Mouse (Mus musculus): ENCODE measurements around the gene H2-K1. TPM values are rescaled to one million over a fixed set of nuclear protein-coding genes. Genes with fewer than 3 reads are reported as not detected.
"Not testable (repeated sequence)": the region's sequence is repeated elsewhere in the genome, so short reads cannot be mapped to it uniquely, and the experiment has no call there.

Gene H2-K1
- polyA plus RNA-seq, 1 experiment from 2014 or later, result 10.9 TPM

DNA sequence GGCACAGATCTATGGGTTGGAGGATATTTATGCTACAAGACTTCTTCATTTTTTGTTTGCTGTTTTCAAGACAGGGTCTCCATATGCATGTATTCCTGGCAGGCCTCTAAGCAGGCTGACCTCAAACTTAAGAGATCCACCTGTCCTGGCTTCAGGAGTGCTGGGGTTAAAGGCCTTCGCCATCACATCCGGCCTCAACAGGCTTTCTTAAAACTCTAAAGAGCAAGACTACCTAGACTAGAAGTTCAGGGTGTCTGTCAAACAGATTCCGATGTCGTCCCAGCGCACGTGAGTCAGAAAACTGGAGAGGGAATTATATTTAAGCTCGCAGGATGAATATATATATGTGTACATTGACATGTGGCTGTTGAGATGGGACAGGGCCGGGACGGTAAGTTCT is 23.5 kb upstream of the H2-K1 start:
- Histone ChIP-seq H3K27me3 (ENCODE audit: control insufficient read depth, insufficient read depth, low read length) (no peaks in the 10 kb centered on the region), H3K4me1 (ENCODE audit: control insufficient read depth, insufficient read depth, low read length) (peaks cover 34% of the 10 kb centered on the region), H3K9me3 (ENCODE audit: control insufficient read depth, low read length) (no peaks in the 10 kb centered on the region), H3K4me3 (ENCODE audit: low read depth, low read length) (peak overlapping the region; percentile 58), H3K9ac (replicated peaks; ENCODE audit: low read depth, low read length) (peak overlapping the region; percentile 91), H3K27ac (ENCODE audit: low read depth, low read length) (peak overlapping the region; percentile 99), H3K4me2 (ENCODE audit: low read depth, low read length) (peak overlapping the region; percentile 93), H3K36me3 (ENCODE audit: control insufficient read depth, insufficient read depth, low read length) (peaks cover 3% of the 10 kb centered on the region)
- no peak for ATAC-seq (ENCODE audit: low read depth)
- WGBS, result 72% methylated on average over 9 of the region's 9 CpGs

DNA sequence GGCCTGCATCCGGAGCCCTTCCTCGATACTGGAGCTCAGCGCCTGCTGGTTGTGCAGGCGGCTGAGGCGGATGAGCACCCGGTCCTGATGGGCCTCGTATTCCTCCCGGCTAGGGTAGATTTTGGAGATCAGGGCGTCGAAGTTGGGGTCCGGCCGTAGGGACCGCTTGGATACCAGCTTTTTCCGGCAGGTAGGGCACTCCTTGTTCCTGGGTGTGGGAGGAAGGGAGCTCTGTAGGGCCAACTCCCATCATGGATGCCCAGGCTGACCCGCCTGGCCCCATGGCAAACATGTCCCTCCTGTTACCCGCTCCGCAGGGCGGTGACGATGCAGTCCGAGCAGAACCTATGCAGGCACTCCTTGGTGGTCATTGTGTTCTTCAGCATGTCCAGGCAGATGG is 22.8 kb upstream of the H2-K1 start:
- Histone ChIP-seq H3K27ac (ENCODE audit: low read depth, low read length) (no peak overlapping the region), H3K27me3 (ENCODE audit: control insufficient read depth, insufficient read depth, low read length) (no peaks in the 10 kb centered on the region), H3K9me3 (ENCODE audit: control insufficient read depth, low read length) (no peaks in the 10 kb centered on the region), H3K4me1 (ENCODE audit: control insufficient read depth, insufficient read depth, low read length) (peaks cover 30% of the 10 kb centered on the region), H3K36me3 (ENCODE audit: control insufficient read depth, insufficient read depth, low read length) (no peaks in the 10 kb centered on the region; the same call in 1 of the 2 replicates), H3K9ac (replicated peaks; ENCODE audit: low read depth, low read length) (no peak overlapping the region), H3K4me3 (ENCODE audit: low read depth, low read length) (no peak overlapping the region), H3K4me2 (ENCODE audit: low read depth, low read length) (no peak overlapping the region)
- 98% methylated on average over 20 of the region's 20 CpGs for WGBS
- ATAC-seq (ENCODE audit: low read depth), result no peak

DNA sequence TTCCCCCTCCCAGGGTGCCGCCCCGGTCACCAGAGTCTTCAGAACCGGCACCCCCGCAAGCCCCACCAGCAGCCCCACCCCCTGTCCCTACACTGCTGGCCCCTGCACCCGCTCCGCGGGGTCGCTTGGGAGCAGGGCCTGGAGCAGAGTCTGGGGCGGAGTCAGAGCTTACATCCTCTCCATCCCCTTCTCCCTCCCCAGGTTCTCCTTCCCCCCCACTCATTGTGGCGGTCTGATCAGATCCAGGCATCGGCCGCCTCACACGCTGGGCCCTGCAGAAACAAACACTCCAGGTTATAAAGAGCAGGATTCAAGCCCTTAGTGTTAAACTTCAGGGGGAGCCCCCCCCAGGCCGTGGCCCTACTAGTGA is 22.3 kb upstream of the H2-K1 start:
- ATAC-seq (ENCODE audit: low read depth), result no peak
- no peak overlapping the region for H3K27ac ChIP-seq (ENCODE audit: low read depth, low read length)
- H3K4me1 ChIP-seq (ENCODE audit: control insufficient read depth, insufficient read depth, low read length), result peaks cover 28% of the 10 kb centered on the region
- no peak overlapping the region for H3K4me2 ChIP-seq (ENCODE audit: low read depth, low read length)
- H3K36me3 ChIP-seq (ENCODE audit: control insufficient read depth, insufficient read depth, low read length), result no peaks in the 10 kb centered on the region; the same call in 1 of the 2 replicates
- 95% methylated on average over 14 of the region's 14 CpGs for WGBS
- H3K4me3 ChIP-seq (ENCODE audit: low read depth, low read length), result no peak overlapping the region
- H3K9ac ChIP-seq (replicated peaks; ENCODE audit: low read depth, low read length), result no peak overlapping the region
- no peaks in the 10 kb centered on the region for H3K9me3 ChIP-seq (ENCODE audit: control insufficient read depth, low read length)
- no peaks in the 10 kb centered on the region for H3K27me3 ChIP-seq (ENCODE audit: control insufficient read depth, insufficient read depth, low read length)

DNA sequence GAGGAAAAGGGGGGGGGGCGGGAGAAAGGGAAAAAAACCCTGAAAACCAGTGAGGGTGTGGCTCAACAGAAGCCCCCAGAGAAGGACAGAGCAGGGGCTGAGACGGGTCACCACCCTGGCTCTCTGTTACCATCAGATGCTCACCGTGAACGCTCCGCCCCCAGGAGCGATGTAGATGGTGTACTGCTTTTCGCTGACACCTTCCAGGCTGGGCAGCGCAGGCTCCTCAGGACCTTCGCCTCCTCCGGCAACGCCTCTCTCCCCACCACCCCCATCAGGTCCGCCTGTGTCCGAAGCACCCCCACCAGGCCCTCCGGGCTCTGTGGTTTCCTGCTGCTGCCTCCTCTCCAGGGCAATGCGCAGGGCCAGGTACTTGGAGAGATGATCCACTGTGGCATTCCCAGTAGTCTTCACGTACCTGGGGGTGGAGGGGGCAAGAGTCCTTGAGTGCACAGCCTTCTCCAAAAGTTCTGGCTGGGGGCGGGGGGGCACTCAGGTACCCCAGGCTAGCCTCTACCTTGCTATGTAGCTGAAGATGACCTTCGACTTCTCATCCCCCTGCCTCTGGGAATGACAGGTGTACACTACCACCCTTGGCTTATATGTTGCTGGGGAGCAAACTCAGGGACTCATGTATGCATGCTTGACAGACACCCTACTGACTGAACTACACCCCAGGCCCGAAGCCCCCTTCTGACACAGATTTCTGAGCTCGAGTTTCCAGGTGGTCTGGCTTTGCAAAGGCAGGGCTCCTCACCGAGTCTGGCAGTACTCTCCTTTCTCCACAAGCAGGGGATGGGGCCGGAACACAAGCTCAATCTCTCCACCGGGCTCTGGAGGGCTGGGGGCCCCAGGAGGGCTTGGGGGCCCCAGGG is 21.6 kb upstream of the H2-K1 start:
- H3K36me3 ChIP-seq (ENCODE audit: control insufficient read depth, insufficient read depth, low read length), result no peaks in the 10 kb centered on the region; the same call in 1 of the 2 replicates
- ATAC-seq (ENCODE audit: low read depth), result no peak
- no peaks in the 10 kb centered on the region for H3K27me3 ChIP-seq (ENCODE audit: control insufficient read depth, insufficient read depth, low read length)
- H3K9me3 ChIP-seq (ENCODE audit: control insufficient read depth, low read length), result no peaks in the 10 kb centered on the region
- 96% methylated on average over 23 of the region's 23 CpGs for WGBS
- H3K27ac ChIP-seq (ENCODE audit: low read depth, low read length), result no peak overlapping the region
- H3K9ac ChIP-seq (replicated peaks; ENCODE audit: low read depth, low read length), result no peak overlapping the region
- H3K4me3 ChIP-seq (ENCODE audit: low read depth, low read length), result no peak overlapping the region
- peaks cover 22% of the 10 kb centered on the region for H3K4me1 ChIP-seq (ENCODE audit: control insufficient read depth, insufficient read depth, low read length)
- H3K4me2 ChIP-seq (ENCODE audit: low read depth, low read length), result no peak overlapping the region

DNA sequence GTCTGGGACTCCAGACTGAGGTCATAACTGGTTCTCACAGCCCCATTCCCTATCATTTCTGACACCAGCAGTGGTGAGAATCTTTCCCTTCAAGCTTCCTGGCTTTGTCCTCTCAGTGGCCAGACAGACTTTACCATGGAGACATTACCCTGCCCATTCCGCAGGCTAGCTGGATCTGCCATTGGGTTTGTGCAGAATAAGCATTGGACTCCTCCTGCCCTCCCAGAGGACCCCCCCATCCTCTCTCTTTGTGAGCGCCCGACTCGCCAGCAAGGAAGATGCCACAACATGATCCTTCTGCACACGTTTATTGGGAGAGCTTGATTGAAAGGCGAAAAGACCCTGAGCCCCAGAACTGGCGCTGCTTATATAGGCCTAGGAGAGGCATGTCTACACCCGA is 13.3 kb upstream of the H2-K1 start:
- Histone ChIP-seq H3K9ac (replicated peaks; ENCODE audit: low read depth, low read length) (no peak overlapping the region), H3K4me2 (ENCODE audit: low read depth, low read length) (no peak overlapping the region), H3K27me3 (ENCODE audit: control insufficient read depth, insufficient read depth, low read length) (no peaks in the 10 kb centered on the region), H3K4me1 (ENCODE audit: control insufficient read depth, insufficient read depth, low read length) (no peaks in the 10 kb centered on the region), H3K9me3 (ENCODE audit: control insufficient read depth, low read length) (no peaks in the 10 kb centered on the region), H3K4me3 (ENCODE audit: low read depth, low read length) (no peak overlapping the region), H3K27ac (ENCODE audit: low read depth, low read length) (no peak overlapping the region), H3K36me3 (ENCODE audit: control insufficient read depth, insufficient read depth, low read length) (no peaks in the 10 kb centered on the region)
- ATAC-seq (ENCODE audit: low read depth), result no peak
- 94% methylated on average over 8 of the region's 8 CpGs for WGBS

DNA sequence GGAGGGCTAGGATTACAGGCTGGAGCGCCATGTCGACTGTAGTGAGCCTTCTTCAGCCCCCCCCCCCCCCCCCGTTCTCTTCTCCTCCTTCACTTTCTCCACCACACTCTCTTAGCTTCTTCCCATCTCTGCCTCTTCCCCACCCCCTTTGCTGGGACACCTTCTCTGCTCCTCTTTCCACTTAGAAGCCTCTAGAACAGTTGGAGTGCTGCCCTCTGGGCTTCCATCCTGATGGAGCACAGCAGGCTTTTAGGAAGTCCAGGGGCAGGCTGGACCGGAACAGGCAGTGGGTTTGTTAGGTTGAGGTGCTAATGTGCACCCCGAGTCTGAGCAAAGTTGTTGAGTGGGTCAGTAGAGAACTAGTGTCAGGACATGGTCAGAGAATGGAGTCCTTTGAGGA is 10.0 kb upstream of the H2-K1 start:
- H3K4me2 ChIP-seq (ENCODE audit: low read depth, low read length), result no peak overlapping the region
- H3K4me1 ChIP-seq (ENCODE audit: control insufficient read depth, insufficient read depth, low read length), result no peaks in the 10 kb centered on the region
- H3K4me3 ChIP-seq (ENCODE audit: low read depth, low read length), result no peak overlapping the region
- ATAC-seq (ENCODE audit: low read depth), result no peak
- 86% methylated on average over 4 of the region's 5 CpGs for WGBS
- H3K9me3 ChIP-seq (ENCODE audit: control insufficient read depth, low read length), result no peaks in the 10 kb centered on the region
- H3K36me3 ChIP-seq (ENCODE audit: control insufficient read depth, insufficient read depth, low read length), result no peaks in the 10 kb centered on the region
- no peak overlapping the region for H3K9ac ChIP-seq (replicated peaks; ENCODE audit: low read depth, low read length)
- H3K27ac ChIP-seq (ENCODE audit: low read depth, low read length), result no peak overlapping the region
- H3K27me3 ChIP-seq (ENCODE audit: control insufficient read depth, insufficient read depth, low read length), result no peaks in the 10 kb centered on the region

DNA sequence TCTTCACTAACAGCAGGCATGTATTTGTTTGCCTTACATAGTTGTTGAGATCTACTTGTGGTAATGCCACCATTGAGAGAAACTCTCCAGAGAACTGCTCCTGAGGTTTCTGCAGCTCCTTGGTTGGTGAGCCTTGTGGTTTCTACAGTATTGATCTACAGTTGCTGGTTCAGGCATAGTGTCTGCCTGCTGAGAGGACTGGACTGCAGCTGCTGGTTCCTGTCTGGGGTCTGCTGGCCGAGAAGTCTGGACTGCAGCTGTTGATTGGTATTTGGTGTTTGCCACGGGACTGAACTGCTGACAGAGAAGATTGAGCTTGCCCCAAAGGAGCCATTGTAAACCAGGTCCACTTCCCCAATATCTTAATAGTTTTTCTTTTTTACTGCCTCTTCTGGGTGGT is 6.4 kb upstream of the H2-K1 start:
- Histone ChIP-seq H3K4me1 (ENCODE audit: control insufficient read depth, insufficient read depth, low read length) (no peaks in the 10 kb centered on the region), H3K27ac (ENCODE audit: low read depth, low read length) (no peak overlapping the region)
- WGBS, result 51% methylated on average over 2 of the region's 2 CpGs

DNA sequence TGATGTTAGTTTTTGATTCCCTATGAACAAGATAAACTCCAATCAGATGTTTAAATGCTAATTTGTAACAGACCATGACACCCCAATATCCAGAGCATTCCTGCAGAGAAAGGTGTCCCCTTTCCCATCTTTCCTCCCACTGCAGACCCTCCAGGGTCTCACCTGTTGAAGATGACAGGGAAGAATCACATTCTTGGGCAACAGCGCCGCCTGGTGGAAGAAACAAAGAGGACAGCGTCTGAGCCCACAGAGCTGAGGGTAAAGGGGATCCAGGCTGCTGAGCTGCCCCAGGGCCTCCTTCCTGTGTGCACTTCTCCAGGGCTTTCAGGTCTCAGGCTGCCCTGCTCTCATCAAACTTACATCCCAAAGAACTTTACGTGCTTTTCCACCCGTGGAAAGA is 3.3 kb upstream of the H2-K1 start:
- Histone ChIP-seq H3K27me3 (ENCODE audit: control insufficient read depth, insufficient read depth, low read length) (peaks cover 9% of the 10 kb centered on the region; the same call in 1 of the 2 replicates), H3K9ac (replicated peaks; ENCODE audit: low read depth, low read length) (no peak overlapping the region), H3K27ac (ENCODE audit: low read depth, low read length) (no peak overlapping the region), H3K4me3 (ENCODE audit: low read depth, low read length) (no peak overlapping the region), H3K4me2 (ENCODE audit: low read depth, low read length) (no peak overlapping the region), H3K4me1 (ENCODE audit: control insufficient read depth, insufficient read depth, low read length) (0 out of 2 replicates have a peak, but pooled peaks cover 2% of the 10 kb centered on the region), H3K9me3 (ENCODE audit: control insufficient read depth, low read length) (no peaks in the 10 kb centered on the region), H3K36me3 (ENCODE audit: control insufficient read depth, insufficient read depth, low read length) (no peaks in the 10 kb centered on the region)
- 7% methylated on average over 5 of the region's 5 CpGs for WGBS
- ATAC-seq (ENCODE audit: low read depth), result no peak

More for the DNA sequence above, 6.4 kb upstream of the H2-K1 start:
- Histone ChIP-seq H3K27me3 (ENCODE audit: control insufficient read depth, insufficient read depth, low read length) (peaks cover 2% of the 10 kb centered on the region; the same call in 1 of the 2 replicates), H3K36me3 (ENCODE audit: control insufficient read depth, insufficient read depth, low read length) (no peaks in the 10 kb centered on the region), H3K9me3 (ENCODE audit: control insufficient read depth, low read length) (no peaks in the 10 kb centered on the region), H3K4me2 (ENCODE audit: low read depth, low read length) (no peak overlapping the region), H3K9ac (replicated peaks; ENCODE audit: low read depth, low read length) (no peak overlapping the region), H3K4me3 (ENCODE audit: low read depth, low read length) (no peak overlapping the region)
- no peak for ATAC-seq (ENCODE audit: low read depth)

DNA sequence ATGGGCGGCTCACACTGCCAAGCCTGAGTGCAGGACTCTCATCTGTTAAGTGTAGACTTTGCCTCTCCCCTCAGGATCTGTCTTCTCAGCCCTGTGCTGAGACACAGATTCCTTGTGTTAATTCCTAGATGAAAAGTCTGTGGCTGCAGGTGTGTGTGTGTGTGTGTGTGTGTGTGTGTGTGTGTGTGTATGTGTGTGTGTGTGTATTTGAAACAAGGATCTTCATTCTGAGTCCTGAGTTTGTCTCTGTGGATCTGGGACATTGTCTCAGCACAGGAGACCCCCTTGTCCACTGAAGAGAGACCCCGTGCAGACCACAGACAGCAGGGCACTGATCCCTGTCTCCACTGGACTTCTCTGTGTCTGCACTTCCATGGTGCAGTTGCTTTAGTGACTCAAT is 649 bp upstream of the H2-K1 start:
- not testable (repeated sequence) for H3K4me1 ChIP-seq (ENCODE audit: control insufficient read depth, insufficient read depth, low read length); H3K4me3 ChIP-seq (ENCODE audit: low read depth, low read length); H3K4me2 ChIP-seq (ENCODE audit: low read depth, low read length); H3K27me3 ChIP-seq (ENCODE audit: control insufficient read depth, insufficient read depth, low read length); ATAC-seq (ENCODE audit: low read depth); H3K9ac ChIP-seq (replicated peaks; ENCODE audit: low read depth, low read length); H3K36me3 ChIP-seq (ENCODE audit: control insufficient read depth, insufficient read depth, low read length); H3K9me3 ChIP-seq (ENCODE audit: control insufficient read depth, low read length); H3K27ac ChIP-seq (ENCODE audit: low read depth, low read length)
- 65% methylated on average over 2 of the region's 2 CpGs for WGBS

Data from neural tube, embryonic 14.5 days (tissue).